Mouse (Mus musculus) lung, adult 2 months (tissue): ENCODE data around the gene Treml4.

ENCODE experiments used
- CTCF ChIP-seq: fragments of 200-500 bp; IDR thresholded peaks from 2 replicates; pipeline ENCODE4 v1.5.1; 2011; ENCODE audit warnings: mild to moderate bottlenecking, low read length, control low read depth; ENCODE audit not compliant: insufficient read depth
- POLR2A ChIP-seq: fragments of 200-500 bp; IDR thresholded peaks from 2 replicates; pipeline ENCODE4 v1.6.1; 2011; ENCODE audit warnings: low read depth, mild to moderate bottlenecking, control low read depth, low read length, borderline replicate concordance; ENCODE audit errors: extremely low read depth

DNA sequence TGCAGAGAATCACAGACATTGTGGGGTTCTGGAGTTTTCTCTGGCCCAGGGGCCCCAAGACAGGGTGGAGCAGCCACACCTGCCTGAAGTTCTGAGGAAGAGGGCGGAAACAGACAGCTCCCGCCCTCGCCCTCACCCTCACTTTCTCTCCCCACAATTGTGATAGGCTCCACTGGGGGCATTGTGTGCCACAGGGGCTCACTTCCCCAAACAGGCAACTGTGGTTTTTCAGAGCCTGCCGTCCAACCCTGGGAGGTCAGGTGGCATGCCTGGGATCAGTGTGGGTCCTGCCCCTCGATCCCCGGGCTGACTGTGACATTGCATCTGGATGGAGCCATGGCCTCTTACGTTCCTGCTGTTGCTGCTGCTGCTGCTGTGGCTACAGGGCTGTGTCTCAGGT, 36.1 kb downstream of the Treml4 start:
- TF ChIP-seq POLR2A (no peak), CTCF (no peak)
